Mouse (Mus musculus) NIH3T3 (cell line): ENCODE results near the gene Urgcp.

Experiments
- DNase-seq: peaks from one replicate; pipeline ENCODE4 v3.0.0-alpha.2; 2012; ENCODE audit warnings: low read depth

The Urgcp gene

GRCm38 (mm10) chr11:5785732-5786131 is 23.6 kb upstream of the Urgcp start:
- DNase-seq = peak; percentile 77

GRCm38 (mm10) chr11:5782199-5782944 is 20.2 kb upstream of the Urgcp start:
- peak; percentile 36 for DNase-seq

DNA sequence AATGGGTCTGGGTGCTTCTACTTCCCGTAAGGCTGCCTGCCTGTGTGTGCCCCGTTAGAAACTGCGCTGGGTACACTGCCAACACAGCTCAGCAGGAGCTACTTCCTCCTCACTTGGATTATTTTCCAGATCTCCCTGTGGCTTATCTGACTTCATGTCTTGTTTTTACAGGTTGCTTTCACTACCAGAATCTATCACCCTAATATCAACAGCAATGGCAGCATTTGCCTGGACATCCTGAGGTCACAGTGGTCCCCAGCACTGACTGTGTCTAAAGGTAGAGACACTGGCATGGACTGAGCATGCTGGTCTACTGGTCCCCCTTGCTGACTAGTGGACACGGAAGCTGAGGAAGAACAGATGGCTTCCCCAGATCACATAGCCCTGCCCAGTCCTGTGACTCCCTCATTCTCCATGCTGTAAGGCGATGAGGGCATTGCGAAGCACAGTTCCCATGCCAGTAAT is 17.9 kb upstream of the Urgcp start:
- no peak for DNase-seq

- no peak for DNase-seq
Measured at GRCm38 (mm10) chr11:5778481-5778880, 16.3 kb upstream of the Urgcp start.

DNA sequence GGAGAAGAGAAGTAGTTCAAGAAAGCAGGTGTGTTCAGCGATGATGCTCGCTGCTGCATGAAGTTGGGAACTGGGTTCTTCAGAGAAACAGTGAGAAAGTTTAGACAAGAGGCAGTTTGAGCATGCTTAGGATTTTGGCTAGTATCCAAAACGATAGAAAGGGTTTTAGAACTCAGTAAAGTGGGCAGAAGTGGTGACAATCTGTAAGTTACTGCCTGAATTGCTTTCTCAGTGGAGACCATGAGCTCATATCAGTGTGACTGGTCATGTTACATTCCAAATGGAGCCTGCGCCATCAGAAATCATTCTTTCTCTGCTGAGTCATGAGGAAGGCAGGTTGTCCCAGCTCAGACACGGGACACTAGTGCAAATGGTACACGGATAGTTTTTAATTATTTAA is 3.8 kb upstream of the Urgcp start:
- DNase-seq = no peak

DNA sequence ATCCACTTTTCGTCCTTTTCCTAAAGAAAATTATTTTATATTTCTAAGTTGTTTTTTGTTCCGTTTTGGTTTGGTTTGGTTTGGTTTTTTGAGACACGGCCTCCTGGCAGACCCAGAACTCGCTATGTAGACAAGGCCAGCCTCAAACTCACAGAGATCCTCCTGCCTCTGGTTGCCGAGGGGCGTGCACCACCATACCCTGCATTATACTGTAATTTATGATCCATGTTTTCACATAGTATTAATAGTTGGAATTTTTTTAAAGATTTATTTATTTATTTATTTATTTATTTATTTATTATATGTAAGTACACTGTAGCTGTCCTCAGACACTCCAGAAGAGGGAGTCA is 432 bp upstream of the Urgcp start:
- DNase-seq = no peak

DNA sequence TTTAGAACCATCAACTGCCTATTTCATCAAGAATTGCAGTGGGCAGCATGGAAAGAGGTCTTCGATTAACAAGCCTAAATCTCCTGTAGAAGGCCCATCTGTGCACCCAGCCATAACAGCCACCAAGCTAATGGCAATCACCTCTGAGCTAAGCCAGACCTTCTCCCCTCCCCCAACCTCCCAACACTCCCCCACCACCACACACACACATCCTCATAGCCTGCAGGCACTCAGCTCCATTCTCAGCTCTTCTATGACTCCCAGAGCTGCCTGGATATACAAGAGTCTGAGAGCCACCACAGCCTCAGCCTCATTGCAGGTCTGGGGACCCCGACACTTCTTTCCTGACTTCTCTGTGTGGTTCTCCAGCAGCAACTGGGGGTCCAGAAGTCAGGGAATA is 8.4 kb downstream of the Urgcp start:
- DNase-seq = no peak

DNA sequence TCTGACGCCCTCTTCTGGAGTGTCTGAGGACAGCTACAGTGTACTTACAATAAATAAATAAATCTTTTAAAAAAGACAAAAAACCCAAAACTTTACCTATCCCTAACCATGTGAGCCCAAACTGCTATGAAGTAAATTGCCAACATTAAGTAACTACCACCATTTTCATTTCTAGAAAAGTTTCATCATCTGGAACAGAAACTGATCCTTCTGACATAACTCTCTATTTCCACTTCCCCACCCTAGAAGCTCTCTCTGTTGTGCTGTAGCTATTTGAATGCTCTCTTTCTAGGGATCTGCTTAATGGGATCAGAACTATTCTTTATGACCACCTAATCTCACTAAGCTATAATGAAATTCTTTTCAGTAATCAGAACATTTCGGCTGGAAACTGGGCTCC is 17.2 kb downstream of the Urgcp start:
- no peak for DNase-seq

DNA sequence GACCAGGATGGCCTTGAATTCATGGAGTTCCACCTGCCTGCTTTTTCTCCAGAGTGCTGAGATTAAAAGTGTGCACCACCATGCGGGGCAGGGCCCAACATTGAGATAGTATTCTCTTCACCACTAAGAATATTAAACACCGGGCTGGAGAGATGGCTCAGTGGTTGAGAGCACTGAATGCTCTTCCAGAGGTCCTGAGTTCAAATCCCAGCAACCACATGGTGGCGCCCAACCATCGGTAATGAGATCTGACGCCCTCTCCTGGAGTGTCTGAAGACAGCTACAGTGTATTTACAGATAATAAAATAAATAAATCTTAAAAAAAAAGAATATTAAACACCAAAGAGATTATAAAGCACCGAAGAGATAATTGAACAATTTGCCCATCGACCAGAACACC is 20.1 kb downstream of the Urgcp start:
- DNase-seq = peak; percentile 73

DNA sequence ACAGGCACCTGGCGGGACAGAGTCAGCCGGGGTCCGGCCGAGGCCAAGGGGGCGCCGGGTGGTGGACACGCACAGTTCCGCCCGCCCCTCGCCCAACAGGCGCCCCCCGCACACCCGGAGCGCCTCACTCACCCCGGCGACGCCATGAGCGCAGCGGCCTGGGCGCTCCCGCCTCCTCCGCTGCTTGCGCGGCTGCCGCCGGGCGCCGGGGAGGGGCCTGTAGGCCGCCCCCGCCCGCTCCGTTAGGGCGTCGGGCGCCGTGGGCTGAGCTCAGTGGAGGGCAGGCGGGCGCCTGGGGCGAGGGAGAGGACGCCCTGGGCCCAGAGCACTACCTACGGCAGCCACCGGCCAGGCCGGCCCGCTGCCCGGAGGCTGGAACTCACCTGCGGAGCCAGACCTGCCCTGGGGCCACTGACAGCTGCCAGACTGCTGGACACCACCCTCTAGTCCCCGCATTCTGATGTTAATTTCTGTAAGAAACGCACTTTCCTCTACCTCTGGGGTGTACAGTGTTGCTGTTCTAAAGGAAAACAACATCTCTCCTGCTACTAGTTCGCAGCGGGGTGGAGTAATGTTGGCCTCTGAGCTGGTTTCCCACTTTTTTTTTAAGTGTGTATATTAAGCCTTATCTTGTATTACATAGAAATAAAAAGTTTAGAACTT is 21.1 kb downstream of the Urgcp start:
- DNase-seq = peak; percentile 89

GRCm38 (mm10) chr11:5740599-5740964 is 21.6 kb downstream of the Urgcp start:
- peak; percentile 55 for DNase-seq

GRCm38 (mm10) chr11:5739846-5740245 is 22.3 kb downstream of the Urgcp start:
- peak; percentile 23 for DNase-seq

DNA sequence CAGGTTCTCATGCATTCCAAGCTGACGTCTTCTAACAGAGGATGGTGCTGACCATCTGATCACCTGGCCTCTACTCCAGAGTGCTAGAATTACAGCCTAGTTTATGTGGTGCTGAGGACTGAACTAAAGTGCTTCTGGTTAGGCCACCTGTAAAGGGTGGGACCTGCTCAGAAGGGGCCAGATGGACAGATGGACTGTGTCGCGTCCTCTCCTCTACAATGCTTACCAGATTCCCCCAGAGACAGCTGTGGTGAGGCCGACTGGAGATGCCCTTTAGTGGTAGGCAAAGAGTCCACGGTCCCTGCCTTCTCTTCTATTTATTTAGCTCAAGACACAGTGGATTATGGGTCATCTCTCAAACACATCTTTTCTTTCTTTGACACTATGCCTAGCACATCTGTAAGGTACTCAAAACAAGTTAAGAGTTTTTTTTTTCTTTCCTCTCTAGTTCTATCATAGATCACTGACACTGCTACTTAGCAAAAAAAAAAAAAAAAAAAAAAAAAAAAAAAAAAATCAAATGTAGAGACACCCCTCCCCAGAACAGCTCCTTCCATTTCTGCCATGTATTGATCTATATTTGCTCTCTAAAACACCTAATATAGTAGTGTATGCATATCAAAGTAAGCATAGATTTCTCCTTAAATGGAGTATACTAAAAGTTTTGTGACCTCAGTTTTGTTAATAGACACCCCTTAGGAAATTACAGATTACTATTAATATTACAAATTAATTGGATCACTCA is 23.1 kb downstream of the Urgcp start:
- DNase-seq = no peak

DNA sequence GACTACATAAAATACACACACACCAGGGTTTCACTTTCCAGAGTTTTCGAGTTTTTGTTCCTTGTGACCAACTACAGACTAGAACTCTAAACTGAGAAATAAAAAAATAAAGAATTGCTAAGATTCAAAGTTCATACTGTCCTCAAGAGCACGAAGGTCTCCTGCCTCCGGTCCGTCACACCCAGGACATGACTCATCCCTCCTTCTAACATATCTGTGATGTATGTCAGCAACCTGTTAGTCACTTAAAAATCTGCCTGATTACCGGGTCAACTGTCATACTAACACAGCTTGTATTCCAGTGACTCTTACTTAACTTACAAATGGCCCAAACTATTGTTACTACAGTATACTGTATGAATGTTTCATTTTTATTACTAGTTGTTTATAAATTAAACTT is 25.0 kb downstream of the Urgcp start:
- peak; percentile 58 for DNase-seq

DNA sequence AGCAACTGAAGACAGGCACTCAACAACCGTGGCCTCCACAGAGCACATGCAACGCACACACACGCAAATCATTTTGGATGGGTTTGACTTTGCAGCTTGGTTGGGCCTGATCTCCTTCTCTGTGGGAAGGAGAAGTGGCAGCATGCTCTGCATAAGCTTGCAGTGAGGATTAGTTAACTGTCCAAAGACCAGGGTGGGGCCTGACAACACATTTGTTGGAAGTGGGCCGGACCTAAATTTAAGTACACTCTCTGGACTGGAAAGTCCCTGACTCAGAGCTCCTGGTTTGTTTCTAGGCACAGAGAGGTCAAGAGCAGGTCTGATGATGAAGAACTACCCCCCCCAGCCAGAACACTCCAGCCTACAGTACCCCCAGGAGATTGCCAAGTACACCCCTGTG is 27.9 kb downstream of the Urgcp start:
- DNase-seq = peak; percentile 74

GRCm38 (mm10) chr11:5732401-5732800 is 29.8 kb downstream of the Urgcp start:
- DNase-seq = no peak

DNA sequence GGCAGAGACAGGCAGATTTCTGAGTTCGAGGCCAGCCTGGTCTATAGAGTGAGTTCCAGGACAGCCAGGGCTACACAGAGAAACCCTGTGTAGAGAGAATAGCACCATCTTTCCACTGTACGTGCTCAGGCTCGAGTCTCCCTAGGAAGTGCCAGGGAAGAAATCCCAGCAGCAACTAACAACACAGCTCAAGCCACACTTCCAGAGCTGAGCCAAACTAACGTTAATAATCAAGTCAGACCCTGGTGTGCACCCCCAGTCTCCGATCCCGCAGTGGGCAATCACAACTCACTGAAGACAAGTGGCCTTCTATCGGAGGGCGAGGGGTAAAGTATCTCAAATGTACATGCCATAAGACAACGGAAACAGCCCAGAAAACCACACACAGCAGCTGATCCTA is 32.6 kb downstream of the Urgcp start:
- DNase-seq = no peak

GRCm38 (mm10) chr11:5718611-5719354 is 43.4 kb downstream of the Urgcp start:
- DNase-seq = no peak

- no peak for DNase-seq
Measured at GRCm38 (mm10) chr11:5716938-5717705, 45.1 kb downstream of the Urgcp start.

DNA sequence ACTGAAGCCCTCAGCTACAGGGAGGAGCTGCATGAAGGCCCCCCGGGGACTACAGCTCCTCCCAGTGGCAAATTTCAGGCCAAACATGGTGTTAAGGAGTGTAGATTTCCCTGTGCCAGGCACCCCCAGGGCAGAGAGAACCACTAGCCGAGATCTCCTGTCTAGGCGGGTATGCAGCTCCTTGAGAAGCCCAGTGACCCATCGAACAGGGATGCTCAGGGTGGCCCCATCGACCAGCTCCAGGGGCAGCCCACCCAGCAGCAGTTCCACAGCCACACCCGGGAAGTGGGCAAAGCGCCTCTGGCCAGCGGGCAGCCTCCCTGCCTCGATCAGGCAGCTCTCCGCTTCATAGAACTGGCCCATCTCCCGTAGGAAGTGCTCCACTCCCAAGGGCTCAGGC is 45.9 kb downstream of the Urgcp start:
- no peak for DNase-seq

DNA sequence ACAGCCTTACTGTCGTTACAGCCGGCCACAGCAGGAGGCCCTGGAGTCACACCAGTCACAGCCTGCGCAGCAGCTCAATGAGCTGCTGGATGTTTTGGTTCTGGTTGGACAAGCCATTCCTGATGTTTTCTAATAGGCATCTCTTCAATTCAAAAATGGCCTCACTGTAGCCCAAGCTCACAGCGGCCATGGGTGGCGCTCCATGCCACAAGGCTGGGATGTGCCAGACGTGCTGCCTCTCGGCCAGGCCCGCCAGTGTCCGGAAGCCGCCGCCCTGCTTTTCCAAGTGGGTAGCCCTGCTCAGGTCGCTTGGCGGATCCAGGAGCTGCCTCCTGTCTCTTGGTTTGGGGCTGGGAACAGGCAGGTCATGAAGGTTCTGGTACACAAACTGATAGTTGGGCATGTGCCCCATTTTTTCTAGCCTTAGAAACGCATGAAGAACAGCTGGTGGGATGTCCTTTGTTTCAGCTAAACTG is 46.5 kb downstream of the Urgcp start, which contains the start of gene Mrps24:
Gene Mrps24 (minus strand): TSS at position 51 of the 476 bp plus-strand sequence.
- no peak for DNase-seq
